Mouse (Mus musculus) liver, embryonic 11.5 days (tissue): Measurements from ENCODE around the gene Tns4. TPM values are rescaled to one million over a fixed set of nuclear protein-coding genes. Genes with fewer than 3 reads are reported as not detected.

Experiments used
- ATAC-seq: fragments of 200-750 bp; cut with Nextera tagmentation; replicated peaks from 2 replicates; pipeline ENCODE4 v1.8.0; 2017; ENCODE audit warnings: moderate number of reproducible peaks, mild to moderate bottlenecking, moderate TSS enrichment, moderate library complexity; ENCODE audit not compliant: low FRiP score
- DNase-seq: peaks from one replicate; pipeline ENCODE4 v3.0.0-alpha.2; 2017; ENCODE audit warnings: low spot score
- H3K27ac ChIP-seq: fragments of 300-500 bp; sonication (generic); 2 replicates; pipeline ENCODE4 v1.5.1; 2014; ENCODE audit warnings: mild to moderate bottlenecking, low read depth, low read length, control low read depth
- H3K27me3 ChIP-seq: fragments of 300-500 bp; sonication (generic); replicated peaks from 2 replicates; pipeline ENCODE4 v1.6.1; 2014; ENCODE audit warnings: low read length, mixed read lengths; ENCODE audit not compliant: control insufficient read depth, insufficient read depth
- H3K36me3 ChIP-seq: fragments of 300-500 bp; sonication (generic); 2 replicates; pipeline ENCODE4 v1.6.1; 2014; ENCODE audit warnings: mild to moderate bottlenecking, low read length, moderate library complexity, mixed read lengths; ENCODE audit not compliant: control insufficient read depth, insufficient read depth
- H3K4me1 ChIP-seq: fragments of 300-500 bp; sonication (generic); replicated peaks from 2 replicates; pipeline ENCODE4 v1.6.1; 2014; ENCODE audit warnings: low read length, mixed read lengths; ENCODE audit not compliant: control insufficient read depth, insufficient read depth
- H3K4me2 ChIP-seq: fragments of 300-500 bp; sonication (generic); 2 replicates; pipeline ENCODE4 v1.6.1; 2014; ENCODE audit warnings: mild to moderate bottlenecking, control low read depth, moderate library complexity
- H3K4me3 ChIP-seq: fragments of 300-500 bp; sonication (generic); 2 replicates; pipeline ENCODE4 v1.5.1; 2014; ENCODE audit warnings: low read depth, low read length, control low read depth
- H3K9ac ChIP-seq: fragments of 300-500 bp; sonication (generic); 2 replicates; pipeline ENCODE4 v1.6.1; 2014; ENCODE audit warnings: low read depth, low read length, control low read depth
- H3K9me3 ChIP-seq: fragments of 300-500 bp; sonication (generic); 2 replicates; pipeline ENCODE4 v1.6.1; 2016; ENCODE audit warnings: low read length, inconsistent platforms, mixed read lengths; ENCODE audit not compliant: control insufficient read depth
- WGBS: fragments of 180-500 bp; shearing (Covaris S2); extraction: QIAGEN DNeasy Blood & Tissue Kit; methylation state at CpG from one replicate; pipeline ENCODE4 v1.1.7; 2014; 5-methylcytosine and 5-hydroxymethylcytosine counted together
- polyA plus RNA-seq: library from polyadenylated mRNA; unstranded; fragments of >200 nt; fragmentation: Nextera tagmentation; extraction: Ambion mirVana; gene quantifications from 2 replicates; pipeline ENCODE4 v1.2.1, GENCODE M21; 2014

The Tns4 gene
- polyA plus RNA-seq, 1 experiment from 2014 or later: not detected

DNA sequence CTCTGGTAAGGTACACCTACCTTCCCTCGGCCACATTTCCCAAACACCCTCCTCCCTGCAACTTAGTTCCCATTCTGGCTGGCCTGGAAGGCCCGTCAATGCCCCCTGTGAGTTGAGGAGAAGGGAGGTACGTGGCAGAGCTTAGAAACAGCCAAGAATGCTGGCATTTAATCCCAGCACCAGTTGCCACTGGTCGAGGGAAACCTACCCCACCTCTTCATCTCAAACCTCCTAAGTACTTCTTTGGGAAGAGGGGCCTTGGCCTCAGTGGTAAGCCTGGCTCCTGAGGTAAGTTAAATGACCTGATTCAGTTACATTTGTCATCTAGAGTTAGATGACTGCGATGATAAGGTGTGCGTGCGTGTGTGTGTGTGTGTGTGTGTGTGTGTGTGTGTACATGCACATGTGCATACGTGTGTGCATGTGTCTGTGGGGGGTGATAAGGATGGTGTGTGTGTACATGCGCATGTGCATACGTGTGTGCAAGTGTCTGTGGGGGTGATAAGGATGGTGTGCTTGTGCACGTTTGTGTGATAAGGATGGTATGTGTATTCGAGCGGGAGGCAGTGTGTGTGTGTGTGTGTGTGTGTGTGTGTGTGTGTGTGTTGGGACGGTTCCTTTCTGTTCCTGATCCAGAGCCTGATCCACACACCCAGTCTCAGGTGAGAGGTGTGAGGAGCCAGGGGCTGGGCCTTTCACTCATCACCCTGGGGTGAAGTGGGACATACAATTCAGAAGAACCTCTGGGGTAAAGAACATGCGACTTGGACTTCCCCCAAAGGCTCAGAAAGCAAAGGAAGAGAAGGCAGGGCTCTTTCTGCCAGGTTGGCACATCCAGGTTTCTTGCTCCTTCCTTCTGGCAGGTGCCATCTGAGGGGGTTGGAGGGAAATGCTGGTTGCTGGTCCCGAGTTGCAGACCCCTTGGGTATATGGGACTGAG is 47.0 kb downstream of the Tns4 start:
- H3K9ac ChIP-seq: peak overlapping the region; percentile 86
- peak overlapping the region; percentile 73 for H3K4me3 ChIP-seq
- H3K9me3 ChIP-seq: no peaks in the 10 kb centered on the region
- peak overlapping the region; percentile 90 for H3K27ac ChIP-seq
- DNase-seq: no peak
- peak overlapping the region; percentile 86 for H3K4me2 ChIP-seq
- no peak; the same call in 1 of the 2 replicates for ATAC-seq
- peaks cover 43% of the 10 kb centered on the region for H3K4me1 ChIP-seq
- 0 out of 2 replicates have a peak, but pooled peaks cover 3% of the 10 kb centered on the region for H3K36me3 ChIP-seq
- WGBS: 17% methylated on average over 16 of the region's 16 CpGs
- peaks cover 24% of the 10 kb centered on the region for H3K27me3 ChIP-seq

DNA sequence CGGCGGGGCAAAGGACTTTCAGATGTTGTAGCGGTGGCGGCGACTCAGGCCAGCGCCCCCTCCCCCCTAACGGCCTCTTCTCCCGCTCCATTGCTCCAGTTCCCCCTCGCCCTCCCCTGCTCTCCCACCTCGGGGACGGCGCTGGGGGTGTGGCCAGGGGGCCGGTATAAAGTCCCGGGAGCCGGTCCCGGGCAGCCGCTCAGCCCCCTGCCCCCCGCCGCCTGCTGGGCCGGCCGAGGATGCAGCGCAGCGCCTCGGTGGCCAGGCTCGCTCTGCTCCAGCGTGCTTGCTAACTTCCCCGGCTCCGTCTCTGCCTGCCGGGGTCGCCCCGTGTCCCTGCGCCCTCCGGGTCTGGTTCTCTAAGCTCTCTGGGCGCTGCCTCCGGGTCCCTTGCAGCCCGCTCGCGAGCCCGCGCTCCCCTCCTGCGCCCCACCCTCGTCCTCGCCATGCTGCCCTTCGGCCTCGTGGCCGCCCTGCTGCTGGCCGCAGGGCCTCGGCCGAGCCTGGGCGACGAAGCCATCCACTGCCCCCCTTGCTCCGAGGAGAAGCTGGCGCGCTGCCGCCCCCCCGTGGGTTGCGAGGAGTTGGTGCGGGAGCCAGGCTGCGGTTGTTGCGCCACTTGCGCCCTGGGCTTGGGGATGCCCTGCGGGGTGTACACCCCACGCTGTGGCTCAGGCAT is 47.9 kb downstream of the Tns4 start, which contains the start of gene Igfbp4:
Igfbp4 (plus strand) TSS at position 194 of the 679 bp plus-strand sequence.
- H3K27me3 ChIP-seq: peaks cover 24% of the 10 kb centered on the region
- WGBS: under 1% methylated on average over 56 of the region's 63 CpGs

DNA sequence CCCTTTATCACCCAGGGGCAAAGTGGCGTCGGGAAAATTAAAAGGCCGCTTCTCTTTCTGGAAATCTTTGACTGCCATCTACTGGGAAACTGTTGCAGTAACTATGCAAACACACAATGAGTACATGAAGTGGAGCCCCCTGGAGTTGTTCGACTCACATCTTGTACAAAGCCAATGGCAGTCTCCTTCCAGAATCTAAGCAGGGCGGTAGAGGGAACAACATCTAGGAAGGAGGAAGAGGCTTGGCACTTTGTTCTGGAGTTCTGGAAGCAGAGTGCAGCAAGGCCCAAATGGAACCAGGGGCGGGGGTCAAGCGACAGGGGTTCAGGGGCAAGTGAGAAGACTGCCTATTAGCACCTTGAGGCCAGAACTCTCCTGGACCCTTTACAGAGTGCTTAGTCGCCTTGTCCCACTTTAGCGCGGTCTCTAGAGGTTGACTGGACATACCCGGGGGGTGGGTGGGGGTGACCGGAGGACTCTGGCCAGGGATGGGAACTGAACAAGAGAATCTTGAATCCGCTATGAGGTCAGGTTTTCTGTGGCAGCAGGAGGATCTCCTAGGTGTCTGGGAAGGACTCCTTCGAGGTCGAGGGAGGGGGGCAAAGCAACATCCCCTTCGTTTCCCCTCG is 48.6 kb downstream of the Tns4 start:
- peaks cover 33% of the 10 kb centered on the region for H3K4me1 ChIP-seq
- ATAC-seq (no peak), DNase-seq (peak; percentile 63)
- H3K36me3 ChIP-seq: 0 out of 2 replicates have a peak, but pooled peaks cover 3% of the 10 kb centered on the region
- peak overlapping the region; percentile 86 for H3K4me2 ChIP-seq
- H3K27ac ChIP-seq: peak overlapping the region; percentile 90
- peaks cover 24% of the 10 kb centered on the region for H3K27me3 ChIP-seq
- WGBS: under 1% methylated on average over 17 of the region's 17 CpGs
- H3K9me3 ChIP-seq: no peaks in the 10 kb centered on the region
- peak overlapping the region; percentile 86 for H3K9ac ChIP-seq
- H3K4me3 ChIP-seq: peak overlapping the region; percentile 73

More for the DNA sequence above, 47.9 kb downstream of the Tns4 start, which contains the start of gene Igfbp4:
- 0 out of 2 replicates have a peak, but pooled peaks cover 3% of the 10 kb centered on the region for H3K36me3 ChIP-seq
- peak within 1 kb of the TSS; percentile 90 for H3K27ac ChIP-seq
- H3K4me1 ChIP-seq: peaks cover 37% of the 10 kb centered on the region
- peak within 1 kb of the TSS; percentile 73 for H3K4me3 ChIP-seq
- ATAC-seq (peak; percentile 27), DNase-seq (peak; percentile 79)
- H3K9ac ChIP-seq: peak within 1 kb of the TSS; percentile 86
- H3K9me3 ChIP-seq: no peaks in the 10 kb centered on the region
- peak within 1 kb of the TSS; percentile 86 for H3K4me2 ChIP-seq

DNA sequence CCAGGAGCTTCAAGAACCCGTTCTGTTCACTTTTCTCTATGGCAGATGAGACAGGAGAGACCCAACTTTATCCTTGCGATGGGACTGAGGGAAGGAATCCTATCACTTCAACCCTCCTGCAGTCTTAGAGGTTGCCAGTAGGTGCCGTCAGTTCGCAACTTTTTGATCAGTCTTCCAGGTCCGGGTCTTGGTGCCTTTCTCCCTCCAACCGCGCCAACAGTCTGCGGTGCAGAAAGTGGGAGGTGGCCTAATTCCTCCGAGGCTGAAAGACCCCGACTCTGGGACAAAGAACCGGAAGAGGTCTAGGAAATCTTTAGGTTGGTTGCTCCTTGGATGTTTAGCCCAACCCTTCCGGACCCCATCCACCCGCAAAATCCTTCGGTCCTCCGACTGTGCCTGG is 49.3 kb downstream of the Tns4 start:
- peak overlapping the region; percentile 86 for H3K4me2 ChIP-seq
- ATAC-seq: peak; percentile 54
- H3K4me3 ChIP-seq: peak overlapping the region; percentile 73
- H3K27ac ChIP-seq: peak overlapping the region; percentile 90; the same call in 1 of the 2 replicates
- WGBS: 2% methylated on average over 15 of the region's 15 CpGs
- H3K9ac ChIP-seq: peak overlapping the region; percentile 86
- H3K9me3 ChIP-seq: no peaks in the 10 kb centered on the region
- H3K36me3 ChIP-seq: 0 out of 2 replicates have a peak, but pooled peaks cover 2% of the 10 kb centered on the region
- peaks cover 26% of the 10 kb centered on the region for H3K4me1 ChIP-seq
- peak; percentile 72 for DNase-seq
- peaks cover 24% of the 10 kb centered on the region for H3K27me3 ChIP-seq

DNA sequence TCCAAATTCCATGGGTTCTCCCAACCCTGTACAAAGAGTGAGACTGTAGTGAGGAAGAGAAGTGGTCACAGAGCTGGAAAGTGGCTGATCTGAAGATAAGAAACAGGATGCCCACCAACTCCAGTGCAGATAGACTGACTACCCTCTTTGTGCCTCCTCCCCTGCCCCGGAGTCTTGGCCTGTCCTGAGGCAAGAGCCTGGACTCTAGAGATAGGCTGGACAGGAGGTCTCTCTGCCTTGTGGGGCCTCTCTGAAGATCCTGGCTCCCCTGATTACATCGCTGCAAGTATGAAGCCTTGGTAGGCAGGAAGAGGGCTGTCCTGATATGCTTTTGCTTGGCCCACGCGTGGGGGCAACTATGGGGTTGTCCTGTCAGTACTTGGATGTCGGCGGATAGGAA is 52.9 kb downstream of the Tns4 start:
- H3K9me3 ChIP-seq: no peaks in the 10 kb centered on the region
- peaks cover 12% of the 10 kb centered on the region for H3K4me1 ChIP-seq
- H3K9ac ChIP-seq: no peak overlapping the region
- H3K4me3 ChIP-seq: no peak overlapping the region
- ATAC-seq (no peak; the same call in 1 of the 2 replicates), DNase-seq (no peak)
- H3K4me2 ChIP-seq: no peak overlapping the region
- H3K27me3 ChIP-seq: peaks cover 12% of the 10 kb centered on the region
- no peaks in the 10 kb centered on the region for H3K36me3 ChIP-seq
- 24% methylated on average over 6 of the region's 6 CpGs for WGBS
- H3K27ac ChIP-seq: no peak overlapping the region

DNA sequence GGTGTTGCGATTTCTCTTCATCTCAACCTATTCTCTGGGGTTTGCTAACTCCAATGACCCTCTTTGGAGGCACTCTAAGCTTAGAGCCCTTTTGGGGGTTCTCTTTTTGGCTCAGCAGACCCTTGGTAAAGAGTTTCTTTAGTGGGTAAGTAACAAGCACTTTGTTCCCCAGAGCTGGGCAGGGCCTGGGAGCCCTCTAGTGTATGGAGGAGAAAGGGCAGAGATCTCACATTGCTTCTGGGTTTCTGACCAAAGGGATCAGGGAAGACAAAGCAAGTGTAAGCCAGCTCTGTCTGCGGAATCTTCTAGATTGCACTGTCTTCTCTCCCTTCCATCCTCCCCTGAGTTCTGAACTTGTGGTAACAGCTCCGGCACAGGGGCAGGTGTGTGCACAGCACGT is 53.8 kb downstream of the Tns4 start:
- H3K9me3 ChIP-seq: no peaks in the 10 kb centered on the region
- no peak overlapping the region for H3K9ac ChIP-seq
- ATAC-seq (no peak), DNase-seq (no peak)
- peaks cover 5% of the 10 kb centered on the region; the same call in 1 of the 2 replicates for H3K4me1 ChIP-seq
- no peak overlapping the region for H3K4me2 ChIP-seq
- no peak overlapping the region for H3K4me3 ChIP-seq
- no peak overlapping the region for H3K27ac ChIP-seq
- peaks cover 4% of the 10 kb centered on the region for H3K27me3 ChIP-seq
- 62% methylated on average over 4 of the region's 4 CpGs for WGBS
- H3K36me3 ChIP-seq: no peaks in the 10 kb centered on the region

DNA sequence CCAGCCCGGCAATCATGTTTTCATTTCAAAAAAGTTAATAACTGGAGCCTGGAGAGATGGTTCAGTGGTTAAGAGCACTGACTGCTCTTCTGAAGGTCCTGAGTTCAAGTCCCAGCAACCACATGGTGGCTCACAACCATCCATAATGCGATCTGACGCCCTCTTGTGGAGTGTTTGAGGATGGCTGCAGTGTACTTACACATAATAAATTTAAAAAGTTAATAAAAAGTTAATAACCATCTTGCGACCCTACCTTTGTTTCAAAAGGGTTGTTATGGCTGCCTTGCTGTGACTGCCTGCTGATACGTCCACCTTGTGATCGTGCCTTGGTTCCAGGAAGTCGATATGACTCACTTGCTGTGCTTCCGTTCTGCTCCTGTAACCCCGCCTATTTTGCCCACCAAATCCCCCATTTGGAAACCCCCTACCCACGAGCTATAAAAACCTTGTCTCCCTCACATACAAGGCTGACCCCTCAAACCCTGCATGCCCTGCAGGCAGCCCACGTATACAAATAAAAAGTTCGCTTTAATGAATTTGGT is 62.1 kb downstream of the Tns4 start:
- H3K36me3 ChIP-seq: peaks cover 1% of the 10 kb centered on the region
- H3K4me1 ChIP-seq: peaks cover 5% of the 10 kb centered on the region
- no peak overlapping the region for H3K4me2 ChIP-seq
- DNase-seq: no peak
- H3K9me3 ChIP-seq: no peaks in the 10 kb centered on the region
- no peak overlapping the region for H3K9ac ChIP-seq
- H3K27ac ChIP-seq: no peak overlapping the region
- 77% methylated on average over 12 of the region's 12 CpGs for WGBS
- no peak for ATAC-seq
- H3K27me3 ChIP-seq: no peaks in the 10 kb centered on the region
- H3K4me3 ChIP-seq: no peak overlapping the region

DNA sequence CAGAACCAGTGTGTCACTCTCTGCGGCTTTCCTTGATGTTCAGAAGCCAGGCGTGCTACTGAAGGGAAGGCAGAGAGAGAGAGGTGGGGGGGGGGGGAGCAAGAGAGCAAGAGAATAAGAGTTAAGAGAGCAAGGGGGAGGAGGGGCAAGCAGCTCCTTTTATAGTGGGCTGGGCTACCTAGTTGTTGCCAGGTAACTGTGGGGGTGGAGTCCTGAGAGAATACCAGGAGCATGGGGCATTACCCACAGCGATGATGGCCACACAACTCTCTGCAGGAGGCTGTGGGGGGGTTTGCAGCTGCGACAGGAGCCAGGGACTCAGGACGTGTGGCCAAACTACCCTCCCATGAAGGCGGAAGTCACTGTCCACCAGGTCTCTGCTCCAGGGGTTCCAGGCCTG is 63.2 kb downstream of the Tns4 start:
- Histone ChIP-seq H3K27ac (no peak overlapping the region), H3K9ac (no peak overlapping the region), H3K36me3 (peaks cover 12% of the 10 kb centered on the region), H3K27me3 (no peaks in the 10 kb centered on the region), H3K4me1 (peaks cover 13% of the 10 kb centered on the region), H3K4me3 (no peak overlapping the region), H3K9me3 (no peaks in the 10 kb centered on the region), H3K4me2 (no peak overlapping the region)
- ATAC-seq (no peak), DNase-seq (no peak)
- WGBS: 87% methylated on average over 6 of the region's 6 CpGs
